Mouse (Mus musculus) cortical plate, adult 2 months (tissue): ENCODE data around the gene B3gat2.

Source experiments
- CTCF ChIP-seq: fragments of 200-500 bp; IDR thresholded peaks from 2 replicates; pipeline ENCODE4 v1.5.1; 2011; ENCODE audit warnings: mild to moderate bottlenecking, control low read depth, low read length; ENCODE audit not compliant: insufficient read depth; ENCODE audit errors: extremely low read depth
- POLR2A ChIP-seq: fragments of 200-500 bp; IDR thresholded peaks from 2 replicates; pipeline ENCODE4 v1.6.1; 2011; ENCODE audit warnings: mild to moderate bottlenecking, low read length, control low read depth; ENCODE audit not compliant: insufficient read depth; ENCODE audit errors: extremely low read depth

DNA sequence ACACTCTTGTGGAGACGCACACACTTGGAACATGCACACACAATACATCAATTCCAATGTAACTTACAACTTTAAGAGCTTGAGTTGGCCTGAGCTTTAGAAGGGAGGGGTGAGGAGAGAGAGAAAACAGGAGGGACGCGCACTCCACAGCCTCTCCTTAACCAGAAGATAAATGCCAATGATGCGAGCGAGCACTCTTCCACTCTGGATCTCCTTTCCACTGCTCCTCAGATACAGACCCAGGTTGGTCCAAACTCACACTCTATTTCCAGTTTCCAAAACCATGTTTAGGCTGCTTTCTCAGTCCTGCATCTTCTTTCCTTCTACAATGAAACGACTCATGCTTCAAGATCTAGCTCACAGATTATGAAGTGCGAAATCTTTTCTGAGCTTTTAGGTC is 104.0 kb downstream of the B3gat2 start:
- TF ChIP-seq POLR2A: no peak
- TF ChIP-seq CTCF: no peak
